Mouse (Mus musculus): Measurements from ENCODE around the gene Immt. TPM values are rescaled to one million over a fixed set of nuclear protein-coding genes. Genes with fewer than 3 reads are reported as not detected.

Gene Immt
- total and polyA plus RNA-seq, 3 experiments, result 133 to 702 (median 158) TPM

GRCm38 (mm10) chr6:71823488-71823887 lies 7.6 kb upstream of the Immt start:
- peak; percentile 96 for DNase-seq (ENCODE audit: low read depth, low spot score)
- TF ChIP-seq E2F4 (IDR thresholded peaks at IDR 0.05; ENCODE audit: borderline replicate concordance, low read depth, low read length) (peak; percentile 63; the same call in 1 of the 2 replicates), ZC3H11A (IDR thresholded peaks at IDR 0.05; ENCODE audit: low read depth, low read length) (no peak), SMC3 (IDR thresholded peaks at IDR 0.05; ENCODE audit: low read depth, low read length) (no peak), BHLHE40 (IDR thresholded peaks at IDR 0.05; ENCODE audit: borderline replicate concordance, low read depth, low read length) (peak; percentile 71; the same call in 1 of the 2 replicates), TCF12 (IDR thresholded peaks at IDR 0.05; ENCODE audit: low read depth, low read length) (peak; percentile 72), ZMIZ1 (IDR thresholded peaks at IDR 0.05; ENCODE audit: low read depth, low read length) (peak; percentile 88; the same call in 1 of the 2 replicates), ZKSCAN1 (IDR thresholded peaks at IDR 0.05; ENCODE audit: low read depth, low read length) (no peak), RCOR1 (IDR thresholded peaks at IDR 0.05; ENCODE audit: low read depth, low read length) (0 out of 2 replicates have a peak, but pooled peaks have one; percentile 41), NRF1 (IDR thresholded peaks at IDR 0.05; ENCODE audit: insufficient read depth, low read depth, low read length, poor library complexity, severe bottlenecking) (0 out of 2 replicates have a peak, but pooled peaks have one; percentile 7), KAT2A (conservative IDR thresholded peaks at IDR 0.05; ENCODE audit: low read depth, low read length) (peak; percentile 51; the same call in 1 of the 2 replicates), MYC (IDR thresholded peaks at IDR 0.05; ENCODE audit: low read depth, low read length) (peak; percentile 88), POLR2AphosphoS2 (IDR thresholded peaks at IDR 0.05; ENCODE audit: low read length) (peak; percentile 87), EP300 (IDR thresholded peaks at IDR 0.05; ENCODE audit: low read depth in 1 of 2, low read length in 2 of 2) (0 out of 4 replicates have a peak, but pooled peaks of 1 of the 2 experiments have one; percentile 43), TBP (IDR thresholded peaks at IDR 0.05; ENCODE audit: low read depth, low read length) (peak; percentile 77), HCFC1 (IDR thresholded peaks at IDR 0.05; ENCODE audit: low read depth, low read length) (peak; percentile 92), POLR2AphosphoS5 (IDR thresholded peaks at IDR 0.05; ENCODE audit: borderline replicate concordance, low read depth, low read length) (no peak), USF2 (IDR thresholded peaks at IDR 0.05; ENCODE audit: borderline replicate concordance in 1 of 2, insufficient read depth in 1 of 2, low read depth in 1 of 2, low read length in 2 of 2) (no peak), MAZ (IDR thresholded peaks at IDR 0.05; ENCODE audit: low read depth, low read length) (no peak), SIN3A (IDR thresholded peaks at IDR 0.05; ENCODE audit: low read length) (peak; percentile 99), MAFK (IDR thresholded peaks at IDR 0.05; ENCODE audit: borderline replicate concordance, low read depth, low read length) (no peak), ELF1 (IDR thresholded peaks at IDR 0.05; ENCODE audit: low read depth, low read length) (peak; percentile 84), MEF2A (IDR thresholded peaks at IDR 0.05; ENCODE audit: extremely low read depth, insufficient replicate concordance, low read depth, low read length, poor library complexity, severe bottlenecking) (no peak), CHD2 (IDR thresholded peaks at IDR 0.05; ENCODE audit: low read length) (no peak), USF1 (IDR thresholded peaks at IDR 0.05; ENCODE audit: low read depth, low read length) (0 out of 2 replicates have a peak, but pooled peaks have one; percentile 19), GATA1 (IDR thresholded peaks at IDR 0.05; ENCODE audit: low read depth, low read length) (0 out of 2 replicates have a peak, but pooled peaks have one; percentile 12), CTCF (IDR thresholded peaks at IDR 0.05 in 2 of 3, conservative IDR thresholded peaks at IDR 0.05 in 1 of 3; ENCODE audit: control insufficient read depth in 1 of 3, insufficient read depth in 1 of 3, low read depth in 2 of 3, low read length in 3 of 3, poor library complexity in 1 of 3, severe bottlenecking in 1 of 3) (no peak), GABPA (IDR thresholded peaks at IDR 0.05; ENCODE audit: low read depth, low read length) (no peak), TAL1 (IDR thresholded peaks at IDR 0.05; ENCODE audit: low read length) (no peak), MXI1 (IDR thresholded peaks at IDR 0.05; ENCODE audit: low read depth, low read length) (peak; percentile 99), POLR2A (IDR thresholded peaks at IDR 0.05; ENCODE audit: control insufficient read depth in 1 of 2, insufficient read depth in 1 of 2, low read depth in 1 of 2, low read length in 2 of 2, poor library complexity in 1 of 2) (peak; percentile 92 to 94), ETS1 (IDR thresholded peaks at IDR 0.05; ENCODE audit: low read depth, low read length) (peak; percentile 60; the same call in 1 of the 2 replicates), MAX (IDR thresholded peaks at IDR 0.05; ENCODE audit: low read length) (peak; percentile 84), CHD1 (IDR thresholded peaks at IDR 0.05; ENCODE audit: low read depth, low read length) (peak; percentile 93), JUND (IDR thresholded peaks at IDR 0.05; ENCODE audit: low read depth, low read length) (no peak), NELFE (IDR thresholded peaks at IDR 0.05; ENCODE audit: low read depth, low read length) (peak; percentile 93), ZNF384 (IDR thresholded peaks at IDR 0.05; ENCODE audit: low read depth, low read length) (no peak), MYB (IDR thresholded peaks at IDR 0.05; ENCODE audit: low read depth, low read length) (no peak)

More at GRCm38 (mm10) chr6:71823488-71823887, 7.6 kb upstream of the Immt start:
- no peaks in the 10 kb centered on the region; a peak in 1 of 4 replicates for H3K27me3 ChIP-seq (ENCODE audit: control insufficient read depth in 1 of 2, insufficient read depth in 2 of 2, low read length in 2 of 2)
- peaks cover 0 to 10% of the 10 kb centered on the region in 2 experiments; a peak in 3 of 4 replicates for H3K4me1 ChIP-seq (ENCODE audit: control insufficient read depth in 1 of 2, insufficient read depth in 2 of 2, low read length in 2 of 2)
- no peaks in the 10 kb centered on the region for H3K9me3 ChIP-seq (replicated peaks; ENCODE audit: insufficient read depth, low read length)
- peak overlapping the region; percentile 55 for H3K27ac ChIP-seq (ENCODE audit: control insufficient read depth, low read depth, low read length)
- peaks cover 0 to 13% of the 10 kb centered on the region in 2 experiments; a peak in 2 of 4 replicates for H3K36me3 ChIP-seq (ENCODE audit: control insufficient read depth in 1 of 2, insufficient read depth in 2 of 2, low read length in 2 of 2)
- peak overlapping the region; percentile 70 for H3K9ac ChIP-seq (ENCODE audit: control insufficient read depth, low read depth, low read length, poor library complexity, severe bottlenecking)
- peak overlapping the region; percentile 73 to 87 for H3K4me3 ChIP-seq (ENCODE audit: control insufficient read depth in 1 of 2, insufficient read depth in 1 of 2, low read depth in 2 of 2, low read length in 2 of 2)
- H3K79me2 ChIP-seq (ENCODE audit: control insufficient read depth, insufficient read depth, low read length, poor library complexity), result peaks cover 13% of the 10 kb centered on the region
